Mouse (Mus musculus) frontal cortex, postnatal 36 days (tissue): ENCODE measurements around the gene Mboat2.

Experiments used
- DNase-seq, 2 experiments: peaks; one replicate each; pipeline ENCODE4 v3.0.0; 2022; ENCODE audit warnings: low spot score in 2 of 2

Gene Mboat2

DNA sequence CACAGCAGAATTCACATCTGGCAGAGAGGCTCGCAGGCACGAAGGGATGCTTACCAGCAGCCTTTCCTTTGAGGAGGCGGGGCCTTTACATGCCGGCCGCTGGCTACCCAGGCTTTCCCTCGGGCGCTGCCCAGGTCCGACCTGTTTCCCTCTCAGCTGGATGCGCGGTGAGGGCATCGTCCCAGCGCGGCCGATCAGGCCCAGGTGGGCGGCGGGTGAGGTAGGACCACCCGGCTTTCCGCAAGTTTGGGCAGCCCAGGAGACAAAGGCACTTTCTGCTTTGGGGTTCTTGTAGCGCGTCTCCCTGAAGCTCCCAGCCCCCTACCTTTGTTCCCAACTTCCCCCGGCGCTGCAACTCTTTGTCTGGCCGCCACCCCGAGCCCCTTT lies at the start of gene Mboat2:
Mboat2 (plus strand) TSS at position 114 of the 387 bp plus-strand sequence.
- DNase-seq = peak; percentile 51 to 53

- no peak for DNase-seq
These were observed 46.9 kb upstream of the Mboat2 start for GRCm38 (mm10) chr12:24783735-24784134.

DNA sequence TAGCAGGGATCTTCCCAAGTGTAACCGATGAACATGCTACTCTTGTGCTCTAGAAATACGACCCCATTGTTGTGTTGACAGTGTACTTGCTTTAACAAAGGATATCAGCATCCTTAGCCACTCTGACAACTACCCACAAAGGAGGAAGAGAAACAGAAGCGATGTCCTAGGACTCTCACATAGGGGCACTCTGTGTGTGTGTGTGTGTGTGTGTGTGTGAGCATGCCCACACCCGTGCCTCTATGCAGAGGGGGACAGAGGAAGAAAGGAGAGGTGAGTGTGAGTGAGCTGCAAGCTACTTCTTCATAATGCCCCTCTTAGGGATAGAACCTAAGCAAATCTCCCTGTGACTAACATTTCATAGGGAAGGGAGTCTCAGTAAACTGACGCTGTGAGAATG lies 44.8 kb upstream of the Mboat2 start:
- DNase-seq = no peak

DNA sequence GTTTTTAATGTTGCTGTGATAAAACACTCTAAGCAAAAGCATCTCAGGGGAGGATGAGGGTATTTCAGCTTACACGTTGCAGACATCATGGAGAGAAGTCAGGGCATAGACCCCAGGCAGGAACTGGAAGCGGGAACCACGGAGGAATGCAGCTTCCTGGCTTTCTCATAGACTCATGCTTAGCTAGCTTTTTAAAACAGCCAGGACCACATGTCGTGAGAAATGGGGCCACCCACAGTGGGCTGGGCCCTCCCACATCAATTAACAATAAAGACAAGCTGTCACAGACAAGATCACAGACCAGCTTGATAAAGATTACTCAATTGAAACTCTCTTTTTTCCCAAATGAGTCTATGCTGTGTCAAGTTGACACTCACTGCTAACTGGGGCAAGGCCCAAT lies 44.4 kb upstream of the Mboat2 start:
- no peak for DNase-seq

- no peak for DNase-seq
These were observed 41.0 kb upstream of the Mboat2 start for GRCm38 (mm10) chr12:24789659-24790058.

DNA sequence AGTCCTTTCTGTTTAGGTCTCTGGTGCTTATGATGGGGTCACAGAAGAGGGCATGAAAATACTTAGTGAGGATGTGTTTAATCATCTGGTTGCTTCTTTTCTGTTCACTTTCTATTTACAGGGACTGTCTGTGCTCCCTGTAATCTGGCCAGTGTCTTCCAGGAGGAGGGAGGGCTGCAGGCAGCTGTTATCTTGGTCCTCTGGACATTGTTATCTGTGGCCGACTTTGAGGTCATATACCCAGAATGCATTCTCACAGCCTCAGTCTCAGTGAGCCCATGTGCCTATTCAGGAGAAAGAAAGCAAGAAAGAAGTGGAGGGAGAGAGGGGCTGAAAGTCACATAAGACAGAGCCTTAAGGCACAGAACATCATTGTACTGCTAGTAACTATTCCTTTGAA lies 19.4 kb upstream of the Mboat2 start:
- no peak for DNase-seq

GRCm38 (mm10) chr12:24811906-24812305 lies 18.8 kb upstream of the Mboat2 start:
- no peak for DNase-seq

GRCm38 (mm10) chr12:24822831-24823230 lies 7.8 kb upstream of the Mboat2 start:
- DNase-seq = no peak

DNA sequence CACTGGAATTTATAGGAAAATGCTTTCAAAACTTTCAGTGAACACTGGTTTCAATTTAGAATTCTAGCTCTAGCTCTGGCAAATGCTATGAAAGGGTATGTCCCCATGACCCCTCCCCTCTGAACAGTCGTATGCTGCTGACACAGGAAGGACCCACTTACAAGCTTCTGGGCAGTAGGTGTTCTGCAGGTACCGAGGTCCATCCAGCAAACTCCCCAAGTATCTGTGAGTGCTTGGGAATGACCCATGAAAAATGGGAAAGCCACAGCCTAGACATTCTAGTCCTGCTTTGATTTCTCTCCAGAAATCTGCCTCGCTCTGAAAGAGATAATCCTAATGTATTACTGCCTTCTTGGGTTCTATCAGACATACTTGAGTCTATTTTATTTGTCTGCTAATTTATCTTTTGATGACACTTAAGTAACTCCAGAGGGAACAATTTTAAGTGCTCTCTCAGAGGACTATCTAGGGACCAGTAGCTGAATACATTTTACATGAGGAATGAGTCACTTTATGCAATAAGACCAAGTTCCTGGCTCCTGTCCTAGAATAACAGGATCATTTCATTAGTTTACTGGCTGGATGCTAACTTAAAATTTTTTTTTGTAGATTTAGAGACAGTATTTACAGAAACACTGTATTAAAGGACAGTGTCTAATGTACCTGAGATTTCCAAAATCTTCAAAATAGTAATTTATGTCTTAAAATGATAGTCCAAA lies 6.9 kb upstream of the Mboat2 start:
- DNase-seq = no peak

DNA sequence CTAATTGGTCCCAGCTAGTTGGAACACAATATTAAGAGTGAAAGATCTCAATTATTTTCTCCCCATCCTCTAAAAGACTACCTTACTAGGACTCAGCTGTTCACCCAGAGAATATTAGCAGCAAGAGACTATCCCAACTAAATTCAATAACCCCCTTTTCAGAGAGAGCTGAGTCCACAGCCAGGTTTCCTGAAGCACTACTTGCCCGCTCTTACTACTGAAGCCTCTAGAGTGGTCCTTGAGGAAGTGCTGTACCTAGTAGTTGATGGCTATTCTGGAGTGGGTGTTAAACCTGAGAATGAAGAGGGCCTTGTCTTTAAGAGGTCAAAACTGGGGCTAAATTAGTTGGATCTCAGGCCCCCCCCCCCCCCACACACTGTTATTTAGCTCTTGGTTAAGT lies 593 bp upstream of the Mboat2 start:
- DNase-seq = no peak

DNA sequence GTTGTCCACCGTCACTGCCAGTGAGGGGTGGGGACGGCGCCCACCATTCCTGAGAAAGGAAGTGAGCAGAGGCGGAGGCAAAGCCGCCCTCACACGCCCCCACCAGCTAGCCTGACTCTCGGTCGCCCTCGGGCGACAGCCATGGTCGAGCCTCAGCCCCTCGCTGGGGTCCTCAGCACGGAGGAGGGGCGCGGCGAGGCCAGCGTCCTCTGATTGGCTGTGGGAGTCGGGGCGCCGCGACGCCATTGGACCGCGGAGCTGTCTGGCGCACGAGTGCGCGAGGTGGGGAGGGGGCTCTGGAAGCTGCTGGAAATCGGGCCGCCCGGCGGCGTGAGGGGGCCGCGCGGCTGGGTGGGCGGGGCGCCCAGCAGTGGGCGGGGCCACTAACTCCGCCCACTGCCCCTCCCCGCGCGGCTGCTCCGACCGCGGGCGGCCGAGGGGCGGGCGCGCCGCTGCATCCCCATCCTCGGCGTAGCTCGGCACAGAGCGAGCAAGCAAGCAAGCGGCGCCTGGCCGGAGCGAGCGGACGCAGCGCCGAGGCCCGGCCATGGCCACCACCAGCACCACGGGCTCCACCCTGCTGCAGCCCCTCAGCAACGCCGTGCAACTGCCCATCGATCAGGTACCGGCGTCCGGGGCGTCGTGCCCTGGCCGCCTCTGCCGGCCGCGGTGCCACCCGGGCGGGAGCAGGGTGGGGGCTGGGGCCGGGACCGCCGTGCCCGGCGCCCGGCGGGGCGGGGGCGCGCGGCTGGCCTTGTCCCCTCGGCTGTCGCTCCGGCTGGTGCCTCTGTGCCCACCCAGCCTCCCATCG lies 679 bp downstream of the Mboat2 start:
- DNase-seq = peak; percentile 84 to 86

GRCm38 (mm10) chr12:24831964-24832427 lies 1.3 kb downstream of the Mboat2 start:
- DNase-seq = peak in 1 of 2 experiments; percentile 20

GRCm38 (mm10) chr12:24832438-24832837 lies 1.8 kb downstream of the Mboat2 start:
- DNase-seq = no peak

DNA sequence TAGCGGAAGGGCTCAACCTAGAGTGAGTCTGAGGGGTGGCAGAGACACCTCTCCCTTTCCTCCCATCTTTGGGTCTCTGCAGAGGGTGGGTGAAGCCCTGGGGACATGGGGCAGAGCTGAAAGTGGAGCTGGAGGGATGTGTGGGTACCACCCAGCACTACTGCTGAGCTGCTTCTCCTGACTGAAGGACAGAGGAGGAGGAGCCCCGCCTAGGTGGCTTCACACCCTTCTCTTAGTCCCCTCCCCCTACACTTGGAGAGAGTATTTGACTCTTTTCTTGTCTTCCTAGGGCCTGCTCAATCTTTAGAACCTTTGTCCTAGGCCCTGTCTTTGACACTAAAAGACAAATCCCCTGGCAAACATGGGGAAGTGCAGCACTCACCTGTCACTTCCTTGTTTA lies 7.3 kb downstream of the Mboat2 start:
- DNase-seq = no peak

DNA sequence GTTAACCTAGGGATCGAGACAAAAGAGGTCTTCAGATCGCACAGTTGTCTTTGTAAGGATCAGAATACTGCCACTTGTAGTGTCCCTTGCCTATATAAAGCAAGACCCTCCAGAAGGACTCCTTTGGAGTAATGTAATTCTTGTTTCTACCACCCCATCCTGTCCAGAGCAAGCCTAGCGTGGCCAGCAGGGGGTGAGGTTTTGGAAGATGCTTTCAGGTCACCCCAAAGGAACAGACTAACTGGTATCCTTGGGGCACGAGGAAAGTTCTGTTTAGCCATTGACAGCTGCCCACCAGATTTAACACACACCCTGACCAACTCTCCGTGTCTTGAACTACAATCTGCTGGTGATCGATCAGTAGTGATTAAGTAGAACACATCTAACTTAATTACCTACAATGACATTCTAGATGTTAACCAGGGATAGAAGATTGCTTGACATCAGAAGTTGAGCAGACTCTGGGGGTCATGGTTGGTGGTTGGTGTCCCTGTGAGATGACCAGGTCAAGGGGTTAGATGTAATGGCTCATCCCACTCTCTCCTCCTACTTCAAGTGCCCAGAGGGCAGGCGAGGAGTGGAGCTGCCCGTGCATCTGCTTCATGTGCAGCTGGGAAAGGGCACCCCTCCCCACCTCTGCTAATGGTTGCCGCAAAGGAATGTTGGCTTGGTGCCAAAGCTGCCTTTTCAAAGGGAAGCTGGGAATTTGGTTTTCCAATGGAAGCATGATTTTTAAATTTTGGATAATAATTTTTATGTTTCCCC lies 10.6 kb downstream of the Mboat2 start:
- DNase-seq = no peak

DNA sequence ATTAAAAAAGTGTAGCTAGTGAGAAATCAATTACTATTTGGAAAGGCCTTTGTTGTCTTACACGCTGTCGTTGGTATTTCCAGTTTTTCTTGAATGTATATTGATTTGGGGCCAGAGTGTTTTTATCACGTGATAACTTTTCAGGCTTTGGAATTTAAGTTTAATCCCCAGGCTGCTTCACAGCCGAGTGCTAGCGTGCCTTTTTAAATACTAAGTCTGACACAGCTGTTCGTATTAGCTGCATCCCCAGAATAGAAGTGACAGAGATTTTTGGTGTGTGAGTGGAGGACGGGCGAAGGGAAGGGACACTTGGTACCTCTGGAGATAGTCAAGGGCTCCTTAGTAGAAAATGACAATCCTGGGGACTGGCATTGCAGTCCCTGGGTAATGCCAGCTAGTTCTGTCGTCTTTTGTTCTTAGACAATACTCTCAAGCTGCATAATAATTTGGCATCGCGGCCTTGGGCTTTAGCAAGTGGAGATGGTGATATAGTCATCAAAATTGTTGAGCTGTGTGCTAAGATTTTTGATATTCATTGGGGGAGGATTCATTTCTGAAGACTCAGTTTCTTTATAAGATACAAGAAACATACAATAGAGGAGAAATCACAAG lies 11.7 kb downstream of the Mboat2 start:
- no peak for DNase-seq

GRCm38 (mm10) chr12:24843395-24844072 lies 12.9 kb downstream of the Mboat2 start:
- DNase-seq = no peak

DNA sequence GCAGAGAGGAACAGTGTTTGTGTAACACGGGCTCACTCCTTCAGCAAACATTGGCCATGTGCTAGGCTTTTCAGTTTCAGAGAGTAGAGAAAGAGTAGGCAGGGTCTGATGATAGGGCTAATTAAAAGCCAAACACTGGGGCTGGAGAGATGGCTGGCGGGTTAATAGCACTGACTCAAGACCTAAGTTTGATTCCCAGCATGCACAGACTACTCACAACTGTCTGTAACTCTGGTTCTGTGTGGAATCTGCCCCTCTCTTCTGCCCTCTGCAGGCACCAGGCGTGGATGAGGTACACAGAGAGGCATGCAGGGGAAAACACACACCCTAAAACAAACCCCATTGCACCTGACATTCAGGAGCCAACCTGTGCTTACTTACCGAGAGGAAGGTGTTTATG lies 14.7 kb downstream of the Mboat2 start:
- no peak for DNase-seq

GRCm38 (mm10) chr12:24848107-24848506 lies 17.4 kb downstream of the Mboat2 start:
- no peak for DNase-seq

- no peak for DNase-seq
These were observed 26.7 kb downstream of the Mboat2 start for GRCm38 (mm10) chr12:24857354-24857753.

DNA sequence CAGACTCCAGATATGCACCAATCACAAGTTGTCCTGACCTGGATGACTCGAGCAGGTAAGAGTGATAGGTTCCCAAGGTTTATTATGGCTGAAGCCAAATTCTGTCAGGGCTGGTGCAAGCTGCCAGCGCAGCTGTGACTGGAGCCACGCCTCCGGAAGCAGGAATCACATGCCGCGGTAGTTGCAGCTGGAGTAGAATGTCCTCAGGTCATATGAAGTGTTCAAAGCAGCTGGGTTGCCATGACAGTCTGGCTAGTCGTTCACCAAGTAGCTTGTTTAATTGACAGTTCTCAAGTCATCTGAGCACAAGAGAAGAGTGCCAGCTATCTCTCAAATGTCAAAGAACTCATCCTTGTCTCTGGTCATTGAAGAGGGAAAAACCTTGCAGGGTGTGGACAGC lies 28.7 kb downstream of the Mboat2 start:
- DNase-seq = no peak
